Mouse (Mus musculus): ENCODE measurements around the gene Phlda1. TPM values are rescaled to one million over a fixed set of nuclear protein-coding genes. Genes with fewer than 3 reads are reported as not detected.
A peak's percentile ranks its signal among the peaks of the same experiment; 100 is the strongest.

The Phlda1 gene
- polyA plus RNA-seq, 1 experiment from 2014 or later = 137 TPM

GRCm38 (mm10) chr10:111530398-111530797 lies 24.3 kb downstream of the Phlda1 start:
- Histone ChIP-seq H3K36me3 (ENCODE audit: control insufficient read depth, insufficient read depth, low read length) (no peaks in the 10 kb centered on the region), H3K27me3 (ENCODE audit: control insufficient read depth, insufficient read depth, low read depth, low read length) (no peaks in the 10 kb centered on the region), H3K9ac (ENCODE audit: low read length) (no peak overlapping the region), H3K27ac (ENCODE audit: low read length) (no peak overlapping the region), H3K4me3 (ENCODE audit: low read length) (no peak overlapping the region), H3K9me3 (ENCODE audit: control insufficient read depth, low read length) (no peaks in the 10 kb centered on the region), H3K4me1 (replicated peaks; ENCODE audit: control insufficient read depth, insufficient read depth, low read length) (peaks cover 12% of the 10 kb centered on the region), H3K4me2 (ENCODE audit: low read depth, low read length) (no peak overlapping the region)
- 60% methylated on average over 7 of the region's 7 CpGs for WGBS
- ATAC-seq (ENCODE audit: low read depth) = no peak

GRCm38 (mm10) chr10:111534691-111535090 lies 28.6 kb downstream of the Phlda1 start:
- H3K4me2 ChIP-seq (ENCODE audit: low read depth, low read length) = peak overlapping the region; percentile 8
- H3K36me3 ChIP-seq (ENCODE audit: control insufficient read depth, insufficient read depth, low read length) = no peaks in the 10 kb centered on the region
- H3K9me3 ChIP-seq (ENCODE audit: control insufficient read depth, low read length) = no peaks in the 10 kb centered on the region
- H3K27me3 ChIP-seq (ENCODE audit: control insufficient read depth, insufficient read depth, low read depth, low read length) = no peaks in the 10 kb centered on the region
- 50% methylated on average over 8 of the region's 8 CpGs for WGBS
- no peak overlapping the region for H3K9ac ChIP-seq (ENCODE audit: low read length)
- H3K4me3 ChIP-seq (ENCODE audit: low read length) = no peak overlapping the region
- H3K27ac ChIP-seq (ENCODE audit: low read length) = no peak overlapping the region; the same call in 1 of the 2 replicates
- ATAC-seq (ENCODE audit: low read depth) = peak; percentile 34
- peaks cover 24% of the 10 kb centered on the region for H3K4me1 ChIP-seq (replicated peaks; ENCODE audit: control insufficient read depth, insufficient read depth, low read length)

GRCm38 (mm10) chr10:111537410-111537809 lies 31.3 kb downstream of the Phlda1 start:
- H3K9me3 ChIP-seq (ENCODE audit: control insufficient read depth, low read length) = no peaks in the 10 kb centered on the region
- no peaks in the 10 kb centered on the region for H3K36me3 ChIP-seq (ENCODE audit: control insufficient read depth, insufficient read depth, low read length)
- ATAC-seq (ENCODE audit: low read depth) = no peak
- WGBS = 48% methylated on average over 19 of the region's 19 CpGs
- peak overlapping the region; percentile 47 for H3K4me2 ChIP-seq (ENCODE audit: low read depth, low read length)
- H3K9ac ChIP-seq (ENCODE audit: low read length) = peak overlapping the region; percentile 21
- peaks cover 29% of the 10 kb centered on the region for H3K4me1 ChIP-seq (replicated peaks; ENCODE audit: control insufficient read depth, insufficient read depth, low read length)
- no peak overlapping the region for H3K27ac ChIP-seq (ENCODE audit: low read length)
- peak overlapping the region; percentile 28 for H3K4me3 ChIP-seq (ENCODE audit: low read length)
- no peaks in the 10 kb centered on the region for H3K27me3 ChIP-seq (ENCODE audit: control insufficient read depth, insufficient read depth, low read depth, low read length)

- ATAC-seq (ENCODE audit: low read depth) = peak; percentile 61
- WGBS = 21% methylated on average over 9 of the region's 9 CpGs
- no peaks in the 10 kb centered on the region for H3K36me3 ChIP-seq (ENCODE audit: control insufficient read depth, insufficient read depth, low read length)
- no peaks in the 10 kb centered on the region for H3K27me3 ChIP-seq (ENCODE audit: control insufficient read depth, insufficient read depth, low read depth, low read length)
- H3K4me2 ChIP-seq (ENCODE audit: low read depth, low read length) = peak overlapping the region; percentile 38
- peak overlapping the region; percentile 47 for H3K9ac ChIP-seq (ENCODE audit: low read length)
- H3K4me3 ChIP-seq (ENCODE audit: low read length) = no peak overlapping the region
- H3K4me1 ChIP-seq (replicated peaks; ENCODE audit: control insufficient read depth, insufficient read depth, low read length) = peaks cover 31% of the 10 kb centered on the region
- no peaks in the 10 kb centered on the region for H3K9me3 ChIP-seq (ENCODE audit: control insufficient read depth, low read length)
- peak overlapping the region; percentile 92 for H3K27ac ChIP-seq (ENCODE audit: low read length)
These were observed 33.7 kb downstream of the Phlda1 start for GRCm38 (mm10) chr10:111539724-111540324.

GRCm38 (mm10) chr10:111540678-111541077 lies 34.6 kb downstream of the Phlda1 start:
- H3K27me3 ChIP-seq (ENCODE audit: control insufficient read depth, insufficient read depth, low read depth, low read length) = no peaks in the 10 kb centered on the region
- H3K36me3 ChIP-seq (ENCODE audit: control insufficient read depth, insufficient read depth, low read length) = no peaks in the 10 kb centered on the region
- H3K4me2 ChIP-seq (ENCODE audit: low read depth, low read length) = no peak overlapping the region
- H3K9ac ChIP-seq (ENCODE audit: low read length) = no peak overlapping the region
- no peaks in the 10 kb centered on the region for H3K9me3 ChIP-seq (ENCODE audit: control insufficient read depth, low read length)
- WGBS = 84% methylated on average over 9 of the region's 9 CpGs
- H3K27ac ChIP-seq (ENCODE audit: low read length) = peak overlapping the region; percentile 92; the same call in 1 of the 2 replicates
- peaks cover 31% of the 10 kb centered on the region for H3K4me1 ChIP-seq (replicated peaks; ENCODE audit: control insufficient read depth, insufficient read depth, low read length)
- H3K4me3 ChIP-seq (ENCODE audit: low read length) = no peak overlapping the region
- ATAC-seq (ENCODE audit: low read depth) = no peak

- no peak overlapping the region for H3K4me3 ChIP-seq (ENCODE audit: low read length)
- 0 out of 2 replicates have a peak overlapping the region, but pooled peaks have one; percentile 32 for H3K27ac ChIP-seq (ENCODE audit: low read length)
- H3K36me3 ChIP-seq (ENCODE audit: control insufficient read depth, insufficient read depth, low read length) = no peaks in the 10 kb centered on the region
- no peaks in the 10 kb centered on the region for H3K27me3 ChIP-seq (ENCODE audit: control insufficient read depth, insufficient read depth, low read depth, low read length)
- H3K9ac ChIP-seq (ENCODE audit: low read length) = no peak overlapping the region
- H3K9me3 ChIP-seq (ENCODE audit: control insufficient read depth, low read length) = no peaks in the 10 kb centered on the region
- H3K4me1 ChIP-seq (replicated peaks; ENCODE audit: control insufficient read depth, insufficient read depth, low read length) = peaks cover 28% of the 10 kb centered on the region
- ATAC-seq (ENCODE audit: low read depth) = no peak
- WGBS = 74% methylated on average over 7 of the region's 7 CpGs
- no peak overlapping the region for H3K4me2 ChIP-seq (ENCODE audit: low read depth, low read length)
These were observed 37.0 kb downstream of the Phlda1 start for GRCm38 (mm10) chr10:111543106-111543505.

- H3K36me3 ChIP-seq (ENCODE audit: control insufficient read depth, insufficient read depth, low read length) = no peaks in the 10 kb centered on the region
- peak overlapping the region; percentile 32 for H3K27ac ChIP-seq (ENCODE audit: low read length)
- no peak overlapping the region for H3K9ac ChIP-seq (ENCODE audit: low read length)
- no peak overlapping the region for H3K4me2 ChIP-seq (ENCODE audit: low read depth, low read length)
- 18% methylated on average over 7 of the region's 7 CpGs for WGBS
- H3K9me3 ChIP-seq (ENCODE audit: control insufficient read depth, low read length) = no peaks in the 10 kb centered on the region
- no peak overlapping the region for H3K4me3 ChIP-seq (ENCODE audit: low read length)
- peak; percentile 51 for ATAC-seq (ENCODE audit: low read depth)
- H3K4me1 ChIP-seq (replicated peaks; ENCODE audit: control insufficient read depth, insufficient read depth, low read length) = peaks cover 28% of the 10 kb centered on the region
- no peaks in the 10 kb centered on the region for H3K27me3 ChIP-seq (ENCODE audit: control insufficient read depth, insufficient read depth, low read depth, low read length)
These were observed 37.7 kb downstream of the Phlda1 start for GRCm38 (mm10) chr10:111543781-111544260.

GRCm38 (mm10) chr10:111544311-111544710 lies 38.2 kb downstream of the Phlda1 start:
- no peaks in the 10 kb centered on the region for H3K9me3 ChIP-seq (ENCODE audit: control insufficient read depth, low read length)
- ATAC-seq (ENCODE audit: low read depth) = no peak
- no peak overlapping the region; the same call in 1 of the 2 replicates for H3K27ac ChIP-seq (ENCODE audit: low read length)
- peaks cover 23% of the 10 kb centered on the region for H3K4me1 ChIP-seq (replicated peaks; ENCODE audit: control insufficient read depth, insufficient read depth, low read length)
- H3K9ac ChIP-seq (ENCODE audit: low read length) = no peak overlapping the region
- 71% methylated on average over 4 of the region's 4 CpGs for WGBS
- H3K27me3 ChIP-seq (ENCODE audit: control insufficient read depth, insufficient read depth, low read depth, low read length) = no peaks in the 10 kb centered on the region
- no peaks in the 10 kb centered on the region for H3K36me3 ChIP-seq (ENCODE audit: control insufficient read depth, insufficient read depth, low read length)
- H3K4me3 ChIP-seq (ENCODE audit: low read length) = no peak overlapping the region
- no peak overlapping the region for H3K4me2 ChIP-seq (ENCODE audit: low read depth, low read length)

GRCm38 (mm10) chr10:111545648-111546047 lies 39.6 kb downstream of the Phlda1 start:
- no peak overlapping the region for H3K4me2 ChIP-seq (ENCODE audit: low read depth, low read length)
- no peaks in the 10 kb centered on the region for H3K27me3 ChIP-seq (ENCODE audit: control insufficient read depth, insufficient read depth, low read depth, low read length)
- H3K9me3 ChIP-seq (ENCODE audit: control insufficient read depth, low read length) = no peaks in the 10 kb centered on the region
- H3K4me1 ChIP-seq (replicated peaks; ENCODE audit: control insufficient read depth, insufficient read depth, low read length) = peaks cover 23% of the 10 kb centered on the region
- no peak overlapping the region for H3K9ac ChIP-seq (ENCODE audit: low read length)
- WGBS = 66% methylated on average over 4 of the region's 4 CpGs
- ATAC-seq (ENCODE audit: low read depth) = no peak
- no peak overlapping the region for H3K4me3 ChIP-seq (ENCODE audit: low read length)
- no peaks in the 10 kb centered on the region for H3K36me3 ChIP-seq (ENCODE audit: control insufficient read depth, insufficient read depth, low read length)
- no peak overlapping the region for H3K27ac ChIP-seq (ENCODE audit: low read length)
